Mouse (Mus musculus) mature B cell (primary cell): ENCODE data around the gene Gal3st3.

Experiments
- in situ Hi-C: fragments of 300-500 bp; cut with MboI; formaldehyde crosslinking; loops from 2 replicates; pipeline ENCODE4 v1.14.3; 2019

Gal3st3 gene

GRCm38 (mm10) chr19:5297903-5298800 lies at the start of gene Gal3st3:
Gene Gal3st3 (plus strand): TSS chr19:5298331.
- in situ Hi-C loops: no loop called here

- in situ Hi-C loops: no loop called here
Measured at GRCm38 (mm10) chr19:5257140-5257539, 41.0 kb upstream of the Gal3st3 start.

GRCm38 (mm10) chr19:5267015-5267414 lies 31.1 kb upstream of the Gal3st3 start:
- in situ Hi-C loops: no loop called here

GRCm38 (mm10) chr19:5268017-5268416 lies 30.1 kb upstream of the Gal3st3 start:
- in situ Hi-C loops: no loop called here

GRCm38 (mm10) chr19:5268875-5269274 lies 29.3 kb upstream of the Gal3st3 start:
- in situ Hi-C loops: no loop called here

GRCm38 (mm10) chr19:5269392-5269791 lies 28.7 kb upstream of the Gal3st3 start:
- in situ Hi-C loops: no loop called here

- in situ Hi-C loops: no loop called here
Measured at GRCm38 (mm10) chr19:5271430-5271829, 26.7 kb upstream of the Gal3st3 start.

- in situ Hi-C loops: no loop called here
Measured at GRCm38 (mm10) chr19:5272326-5272795, 25.8 kb upstream of the Gal3st3 start.

- in situ Hi-C loops: no loop called here
Measured at GRCm38 (mm10) chr19:5272801-5273733, 25.1 kb upstream of the Gal3st3 start, which contains the start of gene Pacs1. Gene Pacs1 (minus strand): TSS chr19:5273119.

GRCm38 (mm10) chr19:5273916-5274315 lies 24.2 kb upstream of the Gal3st3 start:
- in situ Hi-C loops: no loop called here

GRCm38 (mm10) chr19:5274641-5275040 lies 23.5 kb upstream of the Gal3st3 start:
- in situ Hi-C loops: no loop called here

- in situ Hi-C loops: no loop called here
Measured at GRCm38 (mm10) chr19:5275736-5276135, 22.4 kb upstream of the Gal3st3 start.

- in situ Hi-C loops: no loop called here
Measured at GRCm38 (mm10) chr19:5276531-5276930, 21.6 kb upstream of the Gal3st3 start.

- in situ Hi-C loops: no loop called here
Measured at GRCm38 (mm10) chr19:5277140-5277539, 21.0 kb upstream of the Gal3st3 start.

- in situ Hi-C loops: no loop called here
Measured at GRCm38 (mm10) chr19:5278381-5278780, 19.8 kb upstream of the Gal3st3 start.

- in situ Hi-C loops: no loop called here
Measured at GRCm38 (mm10) chr19:5294972-5295735, 3.0 kb upstream of the Gal3st3 start, which contains the start of gene Sf3b2. Gene Sf3b2 (minus strand): TSS chr19:5295455.

GRCm38 (mm10) chr19:5295736-5296075 lies 2.4 kb upstream of the Gal3st3 start:
- in situ Hi-C loops: no loop called here

- in situ Hi-C loops: no loop called here
Measured at GRCm38 (mm10) chr19:5296630-5297029, 1.5 kb upstream of the Gal3st3 start.

- in situ Hi-C loops: no loop called here
Measured at GRCm38 (mm10) chr19:5300588-5300987, 2.5 kb downstream of the Gal3st3 start.

- in situ Hi-C loops: no loop called here
Measured at GRCm38 (mm10) chr19:5302455-5302854, 4.3 kb downstream of the Gal3st3 start.

- in situ Hi-C loops: no loop called here
Measured at GRCm38 (mm10) chr19:5306279-5306678, 8.1 kb downstream of the Gal3st3 start.
